8 mouse cellular contexts compared by ENCODE assay signal in the genomic region with DNA sequence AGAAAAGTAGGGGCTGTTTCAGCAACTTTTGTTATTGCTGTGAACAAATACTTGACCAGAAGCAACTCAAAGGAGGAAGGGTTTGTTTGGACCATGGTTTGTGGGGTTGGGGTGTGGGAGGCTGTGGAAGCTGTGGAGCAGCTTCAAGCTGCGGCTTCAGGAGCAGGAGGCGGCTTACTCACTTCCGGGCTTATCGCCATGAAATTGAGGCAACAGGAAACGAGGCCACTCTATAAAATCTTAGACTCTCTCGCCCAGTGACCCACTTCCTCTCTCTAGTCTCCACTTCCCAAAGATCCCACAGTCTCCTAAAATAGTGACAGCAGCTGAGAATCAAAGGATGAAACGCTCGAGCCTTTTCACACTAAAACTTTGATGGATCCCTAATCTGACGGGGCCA. TPM values are rescaled to one million over a fixed set of nuclear protein-coding genes. Genes with fewer than 3 reads are reported as not detected.
DNase-seq lines count a peak whose midpoint lies in the region; ATAC-seq lines count a peak whose summit lies in the region.
"Had no signal": no experiment of that assay in that cellular context is flagged by ENCODE, and none has a peak within 500 bp of the region (broad histone marks: within the 10 kb centered on the region; RNA-seq: fewer than 3 reads in every experiment).

No protein-coding gene starts in this region.

- no peak for ATAC-seq in neural tube, embryonic 15.5 days (ENCODE audit: low FRiP score)

- no peak overlapping the region for H3K9ac ChIP-seq in neural tube, embryonic 15.5 days (replicated peaks)

- peak overlapping the region; percentile 40 for H3K27ac ChIP-seq in macrophage
- no peak overlapping the region for H3K27ac ChIP-seq in neural tube, embryonic 15.5 days (replicated peaks)

- DNase-seq in right cerebral cortex, adult 18-20 months = peak; percentile 59
- no peak for DNase-seq in right cerebral cortex, postnatal 4 days
- peak; percentile 14 to 22 for DNase-seq in adrenal gland, postnatal 36 days
- peak; percentile 36 for DNase-seq in heart, postnatal 4 days
- no peak for DNase-seq in ovary, postnatal 36 days (ENCODE audit: low spot score)

- no peaks in the 10 kb centered on the region for H3K4me1 ChIP-seq in neural tube, embryonic 15.5 days

- no peaks in the 10 kb centered on the region for H3K27me3 ChIP-seq in neural tube, embryonic 15.5 days (replicated peaks)

- H3K9me3 ChIP-seq in neural tube, embryonic 15.5 days (replicated peaks) = no peaks in the 10 kb centered on the region

- no peak overlapping the region for H3K4me2 ChIP-seq in neural tube, embryonic 15.5 days

- H3K79me2 ChIP-seq in macrophage (ENCODE audit: inconsistent target) = no peaks in the 10 kb centered on the region

- 3% methylated on average over 9 of the region's 9 CpGs for WGBS in macrophage (ENCODE audit: missing documents)
- WGBS in neural tube, embryonic 15.5 days = 77% methylated on average over 9 of the region's 9 CpGs

- H3K36me3 ChIP-seq in macrophage (ENCODE audit: inconsistent target) = no peaks in the 10 kb centered on the region
- H3K36me3 ChIP-seq in neural tube, embryonic 15.5 days = no peaks in the 10 kb centered on the region

- H3K4me3 ChIP-seq in macrophage (ENCODE audit: inconsistent target) = peak overlapping the region; percentile 15; the same call in 1 of the 2 replicates
- no peak overlapping the region for H3K4me3 ChIP-seq in neural tube, embryonic 15.5 days (replicated peaks)

RNA-seq across cellular contexts. Expression of a gene that starts 7.9 kb away (rescaled TPM):
- total RNA-seq in adrenal gland, postnatal 36 days (2021) = not detected
- total RNA-seq in heart, postnatal 4 days (2021) = not detected
- total RNA-seq in macrophage (2018; cell fraction: chromatin; rRNA removed) = not detected
- not detected for total RNA-seq in macrophage (2018; cell fraction: cytosol; rRNA removed)
- not detected for total RNA-seq in macrophage (2018; cell fraction: nucleus; rRNA removed)
- not detected in 3 replicates for polyA plus RNA-seq in macrophage (2018)
- polyA plus RNA-seq in neural tube, embryonic 15.5 days (2015; fragmentation: Nextera tagmentation; extraction: Ambion mirVana) = not detected in 2 replicates
- polyA plus RNA-seq: liver, embryonic 16.5 days had no signal

Comparison
In these comparisons a context has a peak if more than half of its experiments do, and no peak if none do; other contexts are left out.
1. DNase-seq: peak in right cerebral cortex, adult 18-20 months (single experiment), adrenal gland, postnatal 36 days (2 of 2) and heart, postnatal 4 days (single experiment); none in right cerebral cortex, postnatal 4 days (single experiment) and ovary, postnatal 36 days (single experiment).